Mouse (Mus musculus) Patski (cell line): ENCODE results near the gene Fam166a. TPM values are rescaled to one million over a fixed set of nuclear protein-coding genes. Genes with fewer than 3 reads are reported as not detected.
A peak's percentile ranks its signal among the peaks of the same experiment; 100 is the strongest.

ENCODE experiments used
- ATAC-seq: fragments of 100-300 bp; one replicate; pipeline ENCODE4 v1.8.0; 2021
- CTCF ChIA-PET: fragments of 350-600 bp; sonication (Branson Sonifier 250); formaldehyde crosslinking; loops from one replicate; lab custom pipeline; 2022; ENCODE audit warnings: inconsistent platforms; lab: Charles Lee
- POLR2A ChIA-PET: fragments of 350-600 bp; sonication (Branson Sonifier 250); formaldehyde crosslinking; loops from one replicate; lab custom pipeline; 2022; ENCODE audit warnings: antibody characterized with exemption, inconsistent platforms; lab: Charles Lee
- DNase-seq: peaks from one replicate; pipeline ENCODE4 v3.0.0-alpha.2; 2011; ENCODE audit warnings: low read depth, low spot score
- H3K27me3 ChIP-seq: fragments of 371-371 bp; one replicate; pipeline ENCODE4 v1.5.1; 2021
- CTCF ChIP-seq: fragments of 100-300 bp; IDR thresholded peaks from one replicate; pipeline ENCODE4 v1.5.1; 2021
- in situ Hi-C: fragments of 300-500 bp; cut with MboI; formaldehyde crosslinking; loops from 3 replicates; pipeline ENCODE4 v1.11.1; 2018; ENCODE audit warnings: low pct_unique_long_range_greater_than_20kb, mixed read lengths
- polyA plus RNA-seq: library from polyadenylated mRNA; unstranded; gene quantifications from one replicate; pipeline ENCODE4 v1.2.3, GENCODE M21; 2021

Gene Fam166a
- 0.32 TPM for polyA plus RNA-seq

GRCm38 (mm10) chr2:25218445-25218844, at the start of gene Fam166a:
TSS of gene Fam166a (plus strand) at chr2:25218745.
- DNase-seq = no peak
- ChIA-PET POLR2A (no interaction called here), CTCF (no interaction called here)
- in situ Hi-C loops = no loop called here
- no peak for ATAC-seq
- no peaks in the 10 kb centered on the region for H3K27me3 ChIP-seq
- TF ChIP-seq CTCF = no peak

DNA sequence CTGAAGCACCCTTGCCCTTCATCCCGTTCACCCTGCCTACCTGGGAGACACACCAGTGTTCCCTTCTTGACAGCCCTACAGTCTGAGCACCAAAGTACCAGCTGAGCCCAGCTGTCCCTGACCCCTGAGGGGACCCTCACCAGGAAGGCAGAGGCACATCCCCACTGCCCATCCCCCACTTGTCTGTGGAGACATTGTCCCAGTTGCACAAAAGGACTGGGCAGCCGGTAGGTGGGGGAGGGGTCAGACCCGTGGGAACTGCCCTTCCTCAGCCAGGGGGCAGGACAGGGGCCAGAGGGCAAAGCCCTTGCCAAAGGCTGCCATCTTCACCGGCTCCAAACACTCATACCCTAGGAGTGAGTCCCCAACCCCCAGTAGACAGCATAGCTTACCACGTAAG, 48.8 kb upstream of the Fam166a start:
- ChIA-PET CTCF (no interaction called here), POLR2A (no interaction called here)
- ATAC-seq = no peak
- DNase-seq = no peak
- in situ Hi-C loops = no loop called here
- no peaks in the 10 kb centered on the region for H3K27me3 ChIP-seq
- no peak for TF ChIP-seq CTCF

- in situ Hi-C loops = no loop called here
- DNase-seq (no peak), ATAC-seq (no peak)
- H3K27me3 ChIP-seq = no peaks in the 10 kb centered on the region
- POLR2A ChIA-PET = no interaction called here
- TF ChIP-seq CTCF = no peak
- CTCF ChIA-PET = no interaction called here
These were observed 48.0 kb upstream of the Fam166a start for GRCm38 (mm10) chr2:25170326-25171100.

- ATAC-seq (no peak), DNase-seq (no peak)
- ChIA-PET CTCF (no interaction called here), POLR2A (interaction anchor here (1.1 kb wide), 1 partner anchor 42 kb away, joined by 3 read pairs; no protein-coding TSS in a partner anchor)
- in situ Hi-C loops = no loop called here
- TF ChIP-seq CTCF = no peak
- H3K27me3 ChIP-seq = no peaks in the 10 kb centered on the region
These were observed 47.3 kb upstream of the Fam166a start for GRCm38 (mm10) chr2:25171101-25171768.

GRCm38 (mm10) chr2:25171769-25172153, 46.8 kb upstream of the Fam166a start:
- ChIA-PET CTCF (no interaction called here), POLR2A (interaction anchor here (1.1 kb wide), 1 partner anchor 43 kb away, joined by 3 read pairs; no protein-coding TSS in a partner anchor)
- TF ChIP-seq CTCF = no peak
- in situ Hi-C loops = no loop called here
- no peak for ATAC-seq
- DNase-seq = no peak
- no peaks in the 10 kb centered on the region for H3K27me3 ChIP-seq

DNA sequence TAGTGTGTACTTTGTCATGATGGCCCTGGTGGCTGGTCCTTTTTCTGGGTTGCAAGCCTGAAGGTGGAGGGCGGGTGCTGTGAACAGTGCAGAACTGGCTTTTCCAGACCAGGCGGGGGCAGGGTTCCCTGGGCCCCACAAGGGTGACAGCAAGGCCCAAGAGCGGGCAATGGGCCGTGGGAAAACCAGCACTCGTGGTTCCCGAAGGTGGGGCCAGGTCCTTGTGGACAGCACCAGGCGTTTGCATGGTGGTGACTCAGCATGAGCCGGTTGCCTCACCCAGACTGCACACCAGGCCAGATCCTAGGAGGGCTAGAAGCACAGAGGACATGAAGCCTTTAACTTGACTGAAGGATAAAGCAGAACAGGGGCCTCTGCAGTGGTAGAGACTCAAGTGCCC, 45.9 kb upstream of the Fam166a start:
- no peaks in the 10 kb centered on the region for H3K27me3 ChIP-seq
- in situ Hi-C loops = no loop called here
- DNase-seq (no peak), ATAC-seq (peak; percentile 27)
- ChIA-PET POLR2A (no interaction called here), CTCF (no interaction called here)
- no peak for TF ChIP-seq CTCF

DNA sequence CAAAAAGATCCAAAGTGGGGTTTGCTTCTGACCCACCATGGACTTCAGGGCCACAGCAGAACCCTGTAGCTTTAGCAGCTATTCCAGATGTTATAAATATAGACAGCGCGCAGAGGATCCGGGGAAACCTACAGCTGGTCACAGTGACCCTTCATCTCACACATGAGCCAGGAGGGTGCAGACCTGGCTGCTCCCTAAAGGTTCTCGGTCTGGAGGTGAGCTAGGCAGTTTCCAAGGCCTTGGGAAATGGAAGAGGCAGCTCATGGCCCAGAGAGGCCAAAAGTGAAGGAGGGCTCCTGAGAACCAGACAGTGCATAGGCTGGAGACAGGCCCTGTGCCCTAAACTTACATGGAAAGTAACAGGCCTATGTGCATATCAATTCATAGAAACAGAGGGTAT, 44.7 kb upstream of the Fam166a start:
- POLR2A ChIA-PET = no interaction called here
- no peak for TF ChIP-seq CTCF
- CTCF ChIA-PET = interaction anchor here (1.0 to 1.6 kb wide), 2 partner anchors 9 to 48 kb away, joined by 3 to 4 read pairs; no protein-coding TSS in a partner anchor
- DNase-seq = no peak
- in situ Hi-C loops = no loop called here
- no peak for ATAC-seq
- peaks cover 5% of the 10 kb centered on the region for H3K27me3 ChIP-seq

DNA sequence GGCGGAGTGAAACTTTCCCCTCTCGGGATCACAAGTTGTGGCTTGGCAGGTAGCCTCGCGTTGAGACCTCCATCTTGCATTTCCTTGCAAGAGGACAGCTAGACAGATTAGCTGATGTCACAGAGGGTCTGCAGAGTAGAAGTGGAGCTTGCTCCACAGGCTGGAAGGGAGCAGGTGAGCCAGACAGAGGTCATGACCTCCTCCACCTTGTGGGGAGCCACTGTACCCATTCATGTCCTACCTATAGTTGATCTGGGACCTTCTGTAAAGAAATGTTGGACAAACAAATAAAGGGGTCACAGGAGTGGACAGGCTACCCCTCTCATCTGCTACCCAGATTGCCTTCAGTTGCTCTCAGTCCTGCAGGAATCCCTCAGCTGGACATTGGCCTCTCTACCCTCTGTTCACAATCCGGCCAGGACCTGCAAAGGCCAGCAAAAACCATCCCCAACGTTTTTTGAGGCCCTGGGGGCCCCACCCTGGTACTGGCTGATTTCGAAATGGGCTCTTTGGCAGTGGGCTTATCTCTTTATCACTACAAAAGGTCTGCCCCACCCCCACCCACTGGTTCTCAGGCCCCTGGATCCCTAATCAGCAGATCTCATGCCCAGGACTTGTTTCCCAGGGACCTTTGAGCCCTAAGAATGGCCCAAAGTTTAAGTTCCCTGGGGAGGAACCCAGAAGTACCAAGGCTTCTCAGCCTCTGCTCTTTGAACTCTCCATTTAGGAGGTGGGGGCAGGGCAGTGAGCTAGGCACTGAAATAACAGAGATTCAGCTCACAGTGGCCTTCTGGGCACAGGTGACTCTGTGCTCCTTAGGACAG, 43.5 kb upstream of the Fam166a start:
- TF ChIP-seq CTCF = no peak
- H3K27me3 ChIP-seq = peaks cover 11% of the 10 kb centered on the region
- no peak for DNase-seq
- ChIA-PET POLR2A (no interaction called here), CTCF (interaction anchor here (1.2 to 1.6 kb wide), 2 partner anchors 18 to 49 kb away, joined by 3 read pairs; no protein-coding TSS in a partner anchor)
- in situ Hi-C loops = no loop called here
- no peak for ATAC-seq

DNA sequence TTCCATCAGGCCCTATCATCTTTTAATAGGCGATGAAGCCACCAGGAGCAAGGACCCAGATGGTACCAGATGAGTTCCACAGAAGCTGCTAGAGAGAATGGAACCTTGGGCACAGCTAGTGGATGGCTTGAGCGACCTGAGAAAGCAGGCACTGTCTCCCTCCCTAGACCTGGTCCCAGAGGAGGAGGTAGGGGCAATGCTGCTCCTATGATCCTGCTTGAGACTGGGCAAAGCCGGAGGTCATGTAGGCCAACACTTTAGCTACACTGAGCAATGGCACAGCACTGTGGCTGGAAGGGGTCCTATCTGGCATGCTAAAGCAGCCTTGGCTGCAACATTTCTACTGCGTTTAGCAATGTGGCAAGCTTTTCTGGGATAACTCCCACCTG, 42.9 kb upstream of the Fam166a start:
- ChIA-PET POLR2A (interaction anchor here (0.9 kb wide), 1 partner anchor 10 kb away, joined by 3 read pairs; no protein-coding TSS in a partner anchor), CTCF (interaction anchor here (1.2 to 2.1 kb wide), 3 partner anchors 19 to 52 kb away, joined by 3 to 6 read pairs (median 4); no protein-coding TSS in a partner anchor)
- ATAC-seq (no peak), DNase-seq (no peak)
- in situ Hi-C loops = no loop called here
- TF ChIP-seq CTCF = no peak
- peaks cover 17% of the 10 kb centered on the region for H3K27me3 ChIP-seq

DNA sequence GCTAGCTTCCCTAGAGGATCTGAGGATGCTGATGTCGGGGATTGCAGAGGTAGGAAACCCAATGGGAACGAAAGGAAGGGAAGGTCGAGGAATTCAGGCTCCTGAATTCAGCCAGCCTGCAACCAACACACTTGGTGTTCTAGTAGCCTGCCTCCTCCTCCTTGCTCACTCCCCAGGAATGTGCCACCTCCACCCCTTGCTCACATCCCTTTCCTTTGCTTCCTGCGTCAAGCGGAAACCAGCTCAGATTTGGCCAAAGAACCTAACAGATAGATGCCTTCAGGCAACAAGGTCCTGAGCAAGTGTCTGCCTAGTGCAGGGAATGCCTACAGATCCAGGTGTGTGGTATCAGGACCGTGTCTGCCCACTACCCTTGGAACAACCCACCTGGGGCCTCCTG, 42.0 kb upstream of the Fam166a start:
- DNase-seq (no peak), ATAC-seq (no peak)
- ChIA-PET POLR2A (interaction anchor here (0.6 to 0.9 kb wide), 2 partner anchors 11 to 51 kb away, joined by 3 to 4 read pairs; no protein-coding TSS in a partner anchor), CTCF (interaction anchor here (1.2 to 2.1 kb wide), 3 partner anchors 17 to 51 kb away, joined by 4 to 6 read pairs (median 4); no protein-coding TSS in a partner anchor)
- TF ChIP-seq CTCF = no peak
- in situ Hi-C loops = no loop called here
- H3K27me3 ChIP-seq = peaks cover 24% of the 10 kb centered on the region
